Mouse (Mus musculus) left cerebral cortex, adult 2 months (tissue): ENCODE data around the gene Vmn1r223. TPM values are rescaled to one million over a fixed set of nuclear protein-coding genes. Genes with fewer than 3 reads are reported as not detected.
"Not testable (repeated sequence)": the region's sequence is repeated elsewhere in the genome, so short reads cannot be mapped to it uniquely, and the experiment has no call there.

Source experiments
- DNase-seq, 2 experiments: peaks; one replicate each; pipeline ENCODE4 v3.0.0; 2021 to 2022; ENCODE audit warnings: low spot score in 2 of 2, mixed read lengths in 1 of 2; ENCODE audit errors: extremely low spot score in 1 of 2
- H3K27ac ChIP-seq: fragments of 200-600 bp; 2 replicates; pipeline ENCODE4 v1.8.1; 2022
- H3K4me3 ChIP-seq: fragments of 200-600 bp; 2 replicates; pipeline ENCODE4 v1.8.1; 2022
- CTCF ChIP-seq: fragments of 200-600 bp; IDR thresholded peaks from 2 replicates; pipeline ENCODE4 v1.8.1; 2022; ENCODE audit warnings: antibody characterized with exemption, mild to moderate bottlenecking, moderate library complexity
- intact Hi-C: fragments of 180-260 bp; cut with DNase I; formaldehyde crosslinking; loops from one replicate; pipeline ENCODE4 v1.15.1; 2025
- long read RNA-seq, 2 experiments: library from polyadenylated mRNA; stranded (forward); transcript quantifications; one replicate each; pipeline ENCODE4 v2.0.0; 2021; ENCODE audit warnings: borderline mapping rate in 2 of 2
- total RNA-seq, 2 experiments: library from RNA; stranded (reverse); gene quantifications; 2 replicates each; pipeline ENCODE4 v1.2.3; 2021

Gene Vmn1r223
- total RNA-seq, result not detected
- long read RNA-seq, experiment 1, result 0 reads
- long read RNA-seq, experiment 2, result 0 reads

GRCm38 (mm10) chr13:23246834-23247233 lies at the start of gene Vmn1r223:
Vmn1r223 (plus strand) TSS chr13:23247134.
- H3K27ac ChIP-seq, H3K4me3 ChIP-seq, DNase-seq, intact Hi-C loops: not testable (repeated sequence)

- DNase-seq, intact Hi-C loops, H3K4me3 ChIP-seq, H3K27ac ChIP-seq: not testable (repeated sequence)
Observed at GRCm38 (mm10) chr13:23203885-23204284, 43.0 kb upstream of the Vmn1r223 start.

- intact Hi-C loops, DNase-seq, H3K27ac ChIP-seq, H3K4me3 ChIP-seq: not testable (repeated sequence)
Observed at GRCm38 (mm10) chr13:23213827-23214226, 33.1 kb upstream of the Vmn1r223 start, which contains the start of gene Vmn1r221. Vmn1r221 (plus strand) TSS chr13:23214127.

GRCm38 (mm10) chr13:23235847-23236246 lies 11.1 kb upstream of the Vmn1r223 start, which contains the start of gene Vmn1r222:
Vmn1r222 (minus strand) TSS chr13:23235947.
- DNase-seq, H3K27ac ChIP-seq, H3K4me3 ChIP-seq, intact Hi-C loops: not testable (repeated sequence)

GRCm38 (mm10) chr13:23258546-23259048 lies 11.7 kb downstream of the Vmn1r223 start:
- peak in 1 of 2 experiments; percentile 18 for DNase-seq
- intact Hi-C loops, result no loop called here
- H3K27ac ChIP-seq, result no peak overlapping the region
- no peak for TF ChIP-seq CTCF
- H3K4me3 ChIP-seq, result no peak overlapping the region

GRCm38 (mm10) chr13:23268606-23269005 lies 21.7 kb downstream of the Vmn1r223 start:
- H3K27ac ChIP-seq, DNase-seq, H3K4me3 ChIP-seq, intact Hi-C loops: not testable (repeated sequence)

GRCm38 (mm10) chr13:23269127-23269526 lies 22.2 kb downstream of the Vmn1r223 start:
- DNase-seq, intact Hi-C loops, H3K4me3 ChIP-seq, H3K27ac ChIP-seq: not testable (repeated sequence)
- TF ChIP-seq CTCF, result peak; percentile 28

- Histone ChIP-seq H3K27ac (no peak overlapping the region), H3K4me3 (peak overlapping the region; percentile 50)
- TF ChIP-seq CTCF, result no peak
- intact Hi-C loops, result loop anchor here (5.0 kb wide), 2 partner anchors 522 to 1222 kb away; no protein-coding TSS in a partner anchor
- DNase-seq, result peak in 1 of 2 experiments; percentile 25
Observed at GRCm38 (mm10) chr13:23269681-23270080, 22.7 kb downstream of the Vmn1r223 start.

- H3K27ac ChIP-seq, result peak overlapping the region; percentile 65
- intact Hi-C loops, result loop anchor here (5.0 kb wide), 2 partner anchors 523 to 1223 kb away; no protein-coding TSS in a partner anchor
- peak overlapping the region; percentile 50 for H3K4me3 ChIP-seq
- no peak for TF ChIP-seq CTCF
- DNase-seq, result peak; percentile 75 to 77
Observed at GRCm38 (mm10) chr13:23270321-23271101, 23.6 kb downstream of the Vmn1r223 start.

GRCm38 (mm10) chr13:23279576-23279975 lies 32.6 kb downstream of the Vmn1r223 start:
- intact Hi-C loops, result no loop called here
- no peak for TF ChIP-seq CTCF

GRCm38 (mm10) chr13:23279992-23280391 lies 33.1 kb downstream of the Vmn1r223 start:
- DNase-seq, result no peak
- no peak for TF ChIP-seq CTCF
- no peak overlapping the region for H3K4me3 ChIP-seq
- H3K27ac ChIP-seq, result no peak overlapping the region
- intact Hi-C loops, result no loop called here

More at GRCm38 (mm10) chr13:23279576-23279975, 32.6 kb downstream of the Vmn1r223 start:
- no peak overlapping the region for H3K27ac ChIP-seq
- H3K4me3 ChIP-seq, result no peak overlapping the region
- DNase-seq, result no peak

GRCm38 (mm10) chr13:23285191-23285920 lies 38.4 kb downstream of the Vmn1r223 start:
- peak in 1 of 2 experiments; percentile 40 for DNase-seq
- peak overlapping the region; percentile 53 for H3K4me3 ChIP-seq
- no peak overlapping the region for H3K27ac ChIP-seq
- TF ChIP-seq CTCF, result no peak
- intact Hi-C loops, result loop anchor here (5.0 kb wide), 2 partner anchors 117 to 232 kb away; no protein-coding TSS in a partner anchor
